Mouse (Mus musculus) kidney, embryonic 14.5 days (tissue): ENCODE results near the gene Ankrd34a. TPM values are rescaled to one million over a fixed set of nuclear protein-coding genes. Genes with fewer than 3 reads are reported as not detected.

Experiments
- ATAC-seq: fragments of 200-750 bp; cut with Nextera tagmentation; 2 replicates; pipeline ENCODE4 v1.8.0; 2017; ENCODE audit warnings: moderate number of reproducible peaks, mild to moderate bottlenecking, moderate TSS enrichment, moderate library complexity; ENCODE audit not compliant: low FRiP score, low TSS enrichment
- H3K27ac ChIP-seq: fragments of 300-500 bp; sonication (generic); 2 replicates; pipeline ENCODE4 v1.5.1; 2014; ENCODE audit warnings: low read depth, mild to moderate bottlenecking, low read length, moderate library complexity, mixed read lengths
- H3K27me3 ChIP-seq: fragments of 300-500 bp; sonication (generic); 2 replicates; pipeline ENCODE4 v1.6.1; 2014; ENCODE audit warnings: mild to moderate bottlenecking, low read length; ENCODE audit not compliant: control insufficient read depth, insufficient read depth
- H3K36me3 ChIP-seq: fragments of 300-500 bp; sonication (generic); 2 replicates; pipeline ENCODE4 v1.6.1; 2014; ENCODE audit warnings: low read length, mixed read lengths; ENCODE audit not compliant: control insufficient read depth, insufficient read depth
- H3K4me1 ChIP-seq: fragments of 300-500 bp; sonication (generic); 2 replicates; pipeline ENCODE4 v1.6.1; 2014; ENCODE audit warnings: low read length, mixed read lengths; ENCODE audit not compliant: control insufficient read depth, insufficient read depth
- H3K4me2 ChIP-seq: fragments of 300-500 bp; sonication (generic); replicated peaks from 2 replicates; pipeline ENCODE4 v1.6.1; 2014; ENCODE audit warnings: low read depth, mild to moderate bottlenecking, low read length
- H3K4me3 ChIP-seq: fragments of 300-500 bp; sonication (generic); 2 replicates; pipeline ENCODE4 v1.5.1; 2014; ENCODE audit warnings: mild to moderate bottlenecking, low read length
- H3K9ac ChIP-seq: fragments of 300-500 bp; sonication (generic); 2 replicates; pipeline ENCODE4 v1.6.1; 2014; ENCODE audit warnings: low read depth, mild to moderate bottlenecking, low read length, moderate library complexity
- H3K9me3 ChIP-seq: fragments of 300-500 bp; sonication (generic); 2 replicates; pipeline ENCODE4 v1.6.1; 2016; ENCODE audit warnings: low read length; ENCODE audit not compliant: control insufficient read depth
- WGBS: fragments of 180-500 bp; shearing (Covaris S2); extraction: QIAGEN DNeasy Blood & Tissue Kit; methylation state at CpG from one replicate; pipeline ENCODE4 v1.1.7; 2014; 5-methylcytosine and 5-hydroxymethylcytosine counted together
- polyA plus RNA-seq: library from polyadenylated mRNA; unstranded; fragments of >200 nt; fragmentation: Nextera tagmentation; extraction: Ambion mirVana; gene quantifications from 2 replicates; pipeline ENCODE4 v1.2.1, GENCODE M21; 2014

Ankrd34a gene
- 1.8 and 2.4 TPM in 2 replicates for polyA plus RNA-seq

GRCm38 (mm10) chr3:96596228-96596707 is at the start of gene Ankrd34a:
Gene Ankrd34a (plus strand): TSS chr3:96596636.
- peak within 1 kb of the TSS; percentile 47 for H3K4me3 ChIP-seq
- peaks cover 30% of the 10 kb centered on the region for H3K4me1 ChIP-seq
- 1% methylated on average over 23 of the region's 23 CpGs for WGBS
- peaks cover 32% of the 10 kb centered on the region for H3K27me3 ChIP-seq
- H3K27ac ChIP-seq: no peak within 1 kb of the TSS
- peak within 1 kb of the TSS; percentile 62 for H3K9ac ChIP-seq
- no peaks in the 10 kb centered on the region for H3K36me3 ChIP-seq
- H3K4me2 ChIP-seq: peak within 1 kb of the TSS; percentile 96
- H3K9me3 ChIP-seq: no peaks in the 10 kb centered on the region
- no peak for ATAC-seq

GRCm38 (mm10) chr3:96546880-96547279 is 49.6 kb upstream of the Ankrd34a start:
- Histone ChIP-seq H3K4me2 (no peak overlapping the region), H3K4me3 (no peak overlapping the region)
- WGBS: 51% methylated on average over 4 of the region's 4 CpGs

GRCm38 (mm10) chr3:96547389-96547960 is 49.0 kb upstream of the Ankrd34a start:
- no peaks in the 10 kb centered on the region for H3K27me3 ChIP-seq
- no peaks in the 10 kb centered on the region for H3K9me3 ChIP-seq
- no peak overlapping the region for H3K27ac ChIP-seq
- peak; percentile 45 for ATAC-seq
- H3K36me3 ChIP-seq: no peaks in the 10 kb centered on the region
- H3K9ac ChIP-seq: no peak overlapping the region
- no peak overlapping the region for H3K4me3 ChIP-seq
- no peak overlapping the region; the same call in 1 of the 2 replicates for H3K4me2 ChIP-seq
- WGBS: 10% methylated on average over 14 of the region's 14 CpGs
- H3K4me1 ChIP-seq: peaks cover 5% of the 10 kb centered on the region; the same call in 1 of the 2 replicates

More at GRCm38 (mm10) chr3:96546880-96547279, 49.6 kb upstream of the Ankrd34a start:
- no peak for ATAC-seq
- peaks cover 5% of the 10 kb centered on the region; the same call in 1 of the 2 replicates for H3K4me1 ChIP-seq
- H3K36me3 ChIP-seq: no peaks in the 10 kb centered on the region
- H3K9me3 ChIP-seq: no peaks in the 10 kb centered on the region
- no peaks in the 10 kb centered on the region for H3K27me3 ChIP-seq
- no peak overlapping the region for H3K9ac ChIP-seq
- H3K27ac ChIP-seq: no peak overlapping the region

- H3K9me3 ChIP-seq: no peaks in the 10 kb centered on the region
- 85% methylated on average over 7 of the region's 7 CpGs for WGBS
- H3K4me3 ChIP-seq: no peak overlapping the region
- no peaks in the 10 kb centered on the region for H3K27me3 ChIP-seq
- no peak overlapping the region for H3K4me2 ChIP-seq
- H3K9ac ChIP-seq: no peak overlapping the region
- ATAC-seq: no peak
- H3K4me1 ChIP-seq: peaks cover 5% of the 10 kb centered on the region; the same call in 1 of the 2 replicates
- H3K36me3 ChIP-seq: no peaks in the 10 kb centered on the region
- no peak overlapping the region for H3K27ac ChIP-seq
Measured at GRCm38 (mm10) chr3:96548824-96549223, 47.6 kb upstream of the Ankrd34a start.

DNA sequence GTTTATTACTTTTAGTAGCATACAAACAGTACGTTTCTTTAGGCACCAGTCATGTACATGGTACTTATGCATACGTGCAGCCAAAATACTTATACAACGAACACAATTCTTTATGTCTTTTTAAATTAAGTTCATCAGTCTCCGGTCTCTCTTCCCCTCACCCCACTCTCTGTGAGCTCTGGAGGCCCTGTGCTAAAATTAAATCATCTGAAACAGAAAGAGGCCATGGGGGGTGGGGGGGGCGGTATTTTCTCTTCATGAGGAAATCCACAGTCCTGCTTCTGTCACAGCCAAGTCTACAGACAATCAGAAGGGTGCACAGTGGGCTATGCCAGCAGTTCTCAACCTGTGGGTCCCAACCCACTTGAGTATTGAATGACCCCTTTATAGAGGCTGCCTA is 47.1 kb upstream of the Ankrd34a start:
- H3K9ac ChIP-seq: no peak overlapping the region
- no peaks in the 10 kb centered on the region for H3K9me3 ChIP-seq
- H3K4me3 ChIP-seq: no peak overlapping the region
- no peak overlapping the region for H3K4me2 ChIP-seq
- H3K36me3 ChIP-seq: no peaks in the 10 kb centered on the region
- no peak overlapping the region for H3K27ac ChIP-seq
- 87% methylated on average over 5 of the region's 5 CpGs for WGBS
- ATAC-seq: no peak
- no peaks in the 10 kb centered on the region for H3K27me3 ChIP-seq
- peaks cover 5% of the 10 kb centered on the region; the same call in 1 of the 2 replicates for H3K4me1 ChIP-seq

- Histone ChIP-seq H3K9ac (no peak overlapping the region), H3K27ac (no peak overlapping the region), H3K4me2 (no peak overlapping the region), H3K4me3 (no peak overlapping the region), H3K9me3 (no peaks in the 10 kb centered on the region), H3K27me3 (no peaks in the 10 kb centered on the region), H3K36me3 (no peaks in the 10 kb centered on the region), H3K4me1 (peaks cover 12% of the 10 kb centered on the region)
- no peak for ATAC-seq
- WGBS: 11% methylated on average over 8 of the region's 8 CpGs
Measured at GRCm38 (mm10) chr3:96551203-96551602, 45.2 kb upstream of the Ankrd34a start.

GRCm38 (mm10) chr3:96551890-96552289 is 44.5 kb upstream of the Ankrd34a start:
- Histone ChIP-seq H3K27ac (no peak overlapping the region), H3K36me3 (no peaks in the 10 kb centered on the region), H3K9me3 (no peaks in the 10 kb centered on the region), H3K4me2 (no peak overlapping the region), H3K4me3 (no peak overlapping the region), H3K27me3 (no peaks in the 10 kb centered on the region), H3K4me1 (peaks cover 19% of the 10 kb centered on the region), H3K9ac (no peak overlapping the region)
- no peak for ATAC-seq
- WGBS: 70% methylated on average over 7 of the region's 7 CpGs

GRCm38 (mm10) chr3:96553601-96554000 is 42.8 kb upstream of the Ankrd34a start:
- no peaks in the 10 kb centered on the region for H3K36me3 ChIP-seq
- no peak overlapping the region for H3K9ac ChIP-seq
- H3K4me1 ChIP-seq: peaks cover 22% of the 10 kb centered on the region
- H3K27me3 ChIP-seq: no peaks in the 10 kb centered on the region
- 78% methylated on average over 6 of the region's 6 CpGs for WGBS
- no peak for ATAC-seq
- H3K4me2 ChIP-seq: no peak overlapping the region
- no peak overlapping the region for H3K27ac ChIP-seq
- no peak overlapping the region for H3K4me3 ChIP-seq
- no peaks in the 10 kb centered on the region for H3K9me3 ChIP-seq

DNA sequence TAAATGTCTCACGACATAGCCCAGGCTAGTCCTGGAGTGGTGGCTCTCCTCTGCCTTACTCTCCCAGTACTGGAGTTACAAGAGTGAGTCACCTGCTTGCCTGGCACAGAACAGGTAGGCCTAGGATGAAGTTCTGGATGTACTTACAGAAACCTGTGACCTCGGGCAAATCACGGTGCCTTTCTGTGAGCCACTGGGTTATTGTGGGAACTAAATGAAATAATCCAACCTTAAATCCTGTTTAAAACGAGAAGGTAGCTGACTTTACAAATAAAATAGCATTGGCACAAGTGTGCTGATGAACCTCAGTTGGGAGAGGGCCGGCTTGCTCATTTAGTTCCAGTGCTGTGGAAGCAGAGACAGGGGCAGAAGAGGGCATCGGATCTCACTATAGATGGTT is 42.2 kb upstream of the Ankrd34a start:
- ATAC-seq: no peak

More for the DNA sequence above, 42.2 kb upstream of the Ankrd34a start:
- H3K4me3 ChIP-seq: no peak overlapping the region
- no peaks in the 10 kb centered on the region for H3K9me3 ChIP-seq
- H3K27me3 ChIP-seq: no peaks in the 10 kb centered on the region
- peaks cover under 1% of the 10 kb centered on the region; the same call in 1 of the 2 replicates for H3K36me3 ChIP-seq
- H3K9ac ChIP-seq: no peak overlapping the region
- peaks cover 22% of the 10 kb centered on the region for H3K4me1 ChIP-seq
- H3K27ac ChIP-seq: no peak overlapping the region
- 84% methylated on average over 6 of the region's 6 CpGs for WGBS
- H3K4me2 ChIP-seq: no peak overlapping the region
